Comparison of ENCODE assay signal across 13 mouse cellular contexts in the genomic region with DNA sequence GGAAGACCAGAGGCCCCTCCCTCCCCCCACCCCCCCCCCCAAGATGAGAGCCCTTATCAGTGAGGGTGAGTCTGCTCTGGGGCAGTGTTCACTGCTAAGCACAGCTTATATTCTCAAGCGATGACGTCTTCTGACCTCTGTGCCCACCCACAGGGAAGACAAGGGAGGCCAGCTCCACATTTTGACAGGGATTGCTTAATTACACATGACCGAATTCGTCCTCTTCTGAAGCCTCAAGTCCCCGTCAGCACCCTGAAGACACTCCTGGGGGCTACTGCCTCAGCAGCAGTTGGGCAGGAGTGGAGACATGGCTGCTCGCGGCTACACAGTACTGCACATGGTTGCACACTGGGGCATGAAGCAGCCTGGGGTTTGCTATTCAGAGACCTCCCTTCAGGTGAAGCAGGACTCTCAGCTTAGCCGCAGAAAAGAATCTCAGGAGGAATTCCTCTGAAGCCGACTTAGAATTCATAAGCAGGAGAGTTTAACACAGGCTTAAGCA.
"Had no signal": no experiment of that assay in that cellular context is flagged by ENCODE, and none has a peak within 500 bp of the region (broad histone marks: within the 10 kb centered on the region; RNA-seq: fewer than 3 reads in every experiment).

No protein-coding gene starts in this region.

- H3K9ac ChIP-seq: intestine, embryonic 15.5 days; limb, embryonic 13.5 days; midbrain, embryonic 13.5 days; neural tube, embryonic 15.5 days; stomach, embryonic 15.5 days had no signal

- H3K27me3 ChIP-seq: intestine, embryonic 15.5 days; limb, embryonic 13.5 days; midbrain, embryonic 13.5 days; neural tube, embryonic 15.5 days; stomach, embryonic 15.5 days had no signal

- H3K36me3 ChIP-seq: intestine, embryonic 15.5 days; limb, embryonic 13.5 days; midbrain, embryonic 13.5 days; neural tube, embryonic 15.5 days; stomach, embryonic 15.5 days had no signal

- H3K4me3 ChIP-seq: intestine, embryonic 15.5 days; layer of hippocampus, adult 2 months; limb, embryonic 13.5 days; midbrain, embryonic 13.5 days; myocyte; neural tube, embryonic 15.5 days; stomach, embryonic 15.5 days had no signal

- H3K4me1 ChIP-seq: limb, embryonic 13.5 days; neural tube, embryonic 15.5 days; stomach, embryonic 15.5 days had no signal

- H3K9me3 ChIP-seq: intestine, embryonic 15.5 days; limb, embryonic 13.5 days; midbrain, embryonic 13.5 days; neural tube, embryonic 15.5 days; stomach, embryonic 15.5 days had no signal

- DNase-seq: kidney, adult 2 months; left cerebral cortex, postnatal 4 days; lung, adult 18-20 months; right cerebral cortex, postnatal 14 days; thymus, adult 2 months; thymus, postnatal 25 days had no signal

- H3K4me2 ChIP-seq: intestine, embryonic 15.5 days; limb, embryonic 13.5 days; midbrain, embryonic 13.5 days; neural tube, embryonic 15.5 days; stomach, embryonic 15.5 days had no signal

- H3K27ac ChIP-seq: intestine, embryonic 15.5 days; layer of hippocampus, adult 2 months; limb, embryonic 13.5 days; midbrain, embryonic 13.5 days; neural tube, embryonic 15.5 days; stomach, embryonic 15.5 days had no signal

- ATAC-seq: intestine, embryonic 15.5 days; midbrain, embryonic 13.5 days had no signal
